Mouse (Mus musculus) MEL (cell line): ENCODE data around the gene Eif4e1b.

ENCODE experiments used
- CTCF ChIP-seq, 3 experiments: IDR thresholded peaks in 2 of 3; conservative IDR thresholded peaks in 1 of 3; 2 replicates each; pipeline ENCODE4 v1.5.1; 2011 to 2012; ENCODE audit warnings: low read length in 3 of 3, low read depth in 2 of 3, mild to moderate bottlenecking in 2 of 3, improper control_type of control experiment in 1 of 3, inconsistent platforms in 1 of 3, mixed read lengths in 1 of 3, moderate library complexity in 1 of 3; ENCODE audit not compliant: control insufficient read depth in 1 of 3, insufficient read depth in 1 of 3, poor library complexity in 1 of 3, severe bottlenecking in 1 of 3
- ELF1 ChIP-seq: IDR thresholded peaks from 2 replicates; pipeline ENCODE4 v1.6.1; 2014; ENCODE audit warnings: low read depth, mild to moderate bottlenecking, inconsistent platforms, low read length, improper control_type of control experiment, moderate library complexity
- EP300 ChIP-seq, 2 experiments: IDR thresholded peaks; 2 replicates each; pipeline ENCODE4 v1.6.1; 2011; ENCODE audit warnings: improper control_type of control experiment in 2 of 2, low read length in 2 of 2, low read depth in 1 of 2, mild to moderate bottlenecking in 1 of 2
- GABPA ChIP-seq: IDR thresholded peaks from 2 replicates; pipeline ENCODE4 v1.6.1; 2012; ENCODE audit warnings: low read depth, mild to moderate bottlenecking, inconsistent platforms, low read length, improper control_type of control experiment, moderate library complexity
- JUND ChIP-seq: IDR thresholded peaks from 2 replicates; pipeline ENCODE4 v1.6.1; 2011; ENCODE audit warnings: low read depth, mild to moderate bottlenecking, improper control_type of control experiment, low read length
- MAFK ChIP-seq: IDR thresholded peaks from 2 replicates; pipeline ENCODE4 v1.6.1; 2011; ENCODE audit warnings: low read depth, mild to moderate bottlenecking, low read length, improper control_type of control experiment, borderline replicate concordance
- MAX ChIP-seq: IDR thresholded peaks from 2 replicates; pipeline ENCODE4 v1.6.1; 2011; ENCODE audit warnings: low read length, improper control_type of control experiment
- MAZ ChIP-seq: IDR thresholded peaks from 2 replicates; pipeline ENCODE4 v1.6.1; 2012; ENCODE audit warnings: low read depth, mild to moderate bottlenecking, inconsistent platforms, low read length, improper control_type of control experiment
- MXI1 ChIP-seq: IDR thresholded peaks from 2 replicates; pipeline ENCODE4 v1.6.1; 2011; ENCODE audit warnings: mild to moderate bottlenecking, low read depth, low read length, improper control_type of control experiment
- POLR2A ChIP-seq, 2 experiments: IDR thresholded peaks; 2 replicates each; pipeline ENCODE4 v1.6.1; 2011 to 2012; ENCODE audit warnings: low read length in 2 of 2, mild to moderate bottlenecking in 2 of 2, control low read depth in 1 of 2, improper control_type of control experiment in 1 of 2, low read depth in 1 of 2, moderate library complexity in 1 of 2; ENCODE audit not compliant: control insufficient read depth in 1 of 2, insufficient read depth in 1 of 2, poor library complexity in 1 of 2
- TCF12 ChIP-seq: IDR thresholded peaks from 2 replicates; pipeline ENCODE4 v1.6.1; 2014; ENCODE audit warnings: low read depth, mild to moderate bottlenecking, inconsistent platforms, low read length, improper control_type of control experiment, moderate library complexity
- USF1 ChIP-seq: IDR thresholded peaks from 2 replicates; pipeline ENCODE4 v1.6.1; 2014; ENCODE audit warnings: low read depth, mild to moderate bottlenecking, inconsistent platforms, low read length, improper control_type of control experiment, moderate library complexity

- no peak for TF ChIP-seq JUND
- TF ChIP-seq CTCF (IDR thresholded peaks at IDR 0.05 in 2 of 3, conservative IDR thresholded peaks at IDR 0.05 in 1 of 3; ENCODE audit: control insufficient read depth in 1 of 3, insufficient read depth in 1 of 3, low read depth in 2 of 3, low read length in 3 of 3, poor library complexity in 1 of 3, severe bottlenecking in 1 of 3): no peak
- TF ChIP-seq MAX: no peak
- no peak for TF ChIP-seq EP300 (IDR thresholded peaks at IDR 0.05; ENCODE audit: low read depth in 1 of 2, low read length in 2 of 2)
- TF ChIP-seq GABPA: no peak
- no peak for TF ChIP-seq USF1
- no peak for TF ChIP-seq TCF12
- no peak for TF ChIP-seq ELF1
- TF ChIP-seq MAZ: no peak
- TF ChIP-seq MAFK: no peak
- no peak for TF ChIP-seq POLR2A (IDR thresholded peaks at IDR 0.05; ENCODE audit: control insufficient read depth in 1 of 2, insufficient read depth in 1 of 2, low read depth in 1 of 2, low read length in 2 of 2, poor library complexity in 1 of 2)
- TF ChIP-seq MXI1: no peak
These were observed 36.9 kb upstream of the Eif4e1b start for GRCm38 (mm10) chr13:54746896-54747295.
